Mouse (Mus musculus) testis, adult 2 months (tissue): ENCODE data around the gene Arhgap44.

Source experiments
- CTCF ChIP-seq: fragments of 200-500 bp; IDR thresholded peaks from 2 replicates; pipeline ENCODE4 v1.5.1; 2012; ENCODE audit warnings: low read depth, mild to moderate bottlenecking, inconsistent platforms, low read length, moderate library complexity; ENCODE audit not compliant: control insufficient read depth, insufficient read depth, insufficient replicate concordance
- POLR2A ChIP-seq: fragments of 200-500 bp; IDR thresholded peaks from 2 replicates; pipeline ENCODE4 v1.6.1; 2012; ENCODE audit warnings: low read depth, mild to moderate bottlenecking, inconsistent platforms, low read length, moderate library complexity; ENCODE audit not compliant: control insufficient read depth

GRCm38 (mm10) chr11:65112086-65112485, 50.7 kb downstream of the Arhgap44 start:
- TF ChIP-seq POLR2A: no peak
- TF ChIP-seq CTCF: no peak
